Mouse (Mus musculus) olfactory bulb, adult 2 months (tissue): ENCODE data around the gene Dock11. TPM values are rescaled to one million over a fixed set of nuclear protein-coding genes. Genes with fewer than 3 reads are reported as not detected.

Source experiments
- H3K27ac ChIP-seq: fragments of 200-500 bp; 2 replicates; pipeline ENCODE4 v1.5.1; 2012; ENCODE audit warnings: low read depth, low read length; ENCODE audit not compliant: insufficient read depth
- H3K4me1 ChIP-seq: fragments of 200-500 bp; 2 replicates; pipeline ENCODE4 v1.6.1; 2012; ENCODE audit warnings: low read length; ENCODE audit not compliant: control insufficient read depth, insufficient read depth
- H3K4me3 ChIP-seq: fragments of 200-500 bp; 2 replicates; pipeline ENCODE4 v1.5.1; 2012; ENCODE audit warnings: mild to moderate bottlenecking, low read depth, low read length, moderate library complexity; ENCODE audit not compliant: insufficient read depth
- CTCF ChIP-seq: fragments of 200-500 bp; IDR thresholded peaks from 2 replicates; pipeline ENCODE4 v1.5.1; 2012; ENCODE audit warnings: low read depth, mild to moderate bottlenecking, low read length, moderate library complexity; ENCODE audit not compliant: insufficient read depth
- POLR2A ChIP-seq: fragments of 200-500 bp; IDR thresholded peaks from 2 replicates; pipeline ENCODE4 v1.6.1; 2012; ENCODE audit warnings: mild to moderate bottlenecking, low read depth, low read length, moderate library complexity; ENCODE audit not compliant: insufficient read depth
- WGBS: fragments of 180-500 bp; shearing (Covaris S2); methylation state at CpG from one replicate; pipeline ENCODE4 v1.1.7; 2018; 5-methylcytosine and 5-hydroxymethylcytosine counted together
- polyA plus RNA-seq: library from polyadenylated mRNA; stranded (reverse); fragments of >200 nt; gene quantifications from 2 replicates; pipeline ENCODE4 v1.2.4, GENCODE M21; 2012; ENCODE audit warnings: low replicate concordance; ENCODE audit not compliant: missing spikeins, insufficient read depth, insufficient read length

Dock11 gene
- polyA plus RNA-seq, 1 experiment: 45.5 TPM

GRCm38 (mm10) chrX:35938112-35938511 lies 49.5 kb downstream of the Dock11 start:
- 83% methylated on average over 5 of the region's 5 CpGs for WGBS
- no peaks in the 10 kb centered on the region for H3K4me1 ChIP-seq
- TF ChIP-seq POLR2A (no peak), CTCF (no peak)
- no peak overlapping the region for H3K27ac ChIP-seq
- H3K4me3 ChIP-seq: no peak overlapping the region

- WGBS: 88% methylated on average over 1 of the region's 1 CpGs
- no peaks in the 10 kb centered on the region for H3K4me1 ChIP-seq
- TF ChIP-seq CTCF (no peak), POLR2A (no peak)
- no peak overlapping the region for H3K27ac ChIP-seq
- no peak overlapping the region for H3K4me3 ChIP-seq
Measured at GRCm38 (mm10) chrX:35946394-35946793, 57.8 kb downstream of the Dock11 start.

GRCm38 (mm10) chrX:35950135-35950534 lies 61.5 kb downstream of the Dock11 start:
- no peak overlapping the region for H3K4me3 ChIP-seq
- H3K27ac ChIP-seq: no peak overlapping the region
- WGBS: 93% methylated on average over 4 of the region's 4 CpGs
- no peaks in the 10 kb centered on the region for H3K4me1 ChIP-seq
- TF ChIP-seq POLR2A (no peak), CTCF (no peak)

- no peak overlapping the region for H3K4me3 ChIP-seq
- no peak overlapping the region for H3K27ac ChIP-seq
- WGBS: 50% methylated on average over 3 of the region's 3 CpGs
- H3K4me1 ChIP-seq: no peaks in the 10 kb centered on the region
- TF ChIP-seq CTCF: no peak
Measured at GRCm38 (mm10) chrX:35951945-35952344, 63.3 kb downstream of the Dock11 start.

- no peak overlapping the region for H3K27ac ChIP-seq
- no peak for TF ChIP-seq CTCF
- TF ChIP-seq POLR2A: no peak
- 54% methylated on average over 4 of the region's 4 CpGs for WGBS
Measured at GRCm38 (mm10) chrX:35952521-35953095, 64.0 kb downstream of the Dock11 start.

GRCm38 (mm10) chrX:35956236-35956635 lies 67.6 kb downstream of the Dock11 start:
- TF ChIP-seq CTCF (no peak), POLR2A (no peak)
- H3K4me3 ChIP-seq: no peak overlapping the region
- no peak overlapping the region for H3K27ac ChIP-seq
- H3K4me1 ChIP-seq: no peaks in the 10 kb centered on the region

More at GRCm38 (mm10) chrX:35952521-35953095, 64.0 kb downstream of the Dock11 start:
- H3K4me3 ChIP-seq: no peak overlapping the region
- no peaks in the 10 kb centered on the region for H3K4me1 ChIP-seq

- WGBS: 85% methylated on average over 6 of the region's 6 CpGs
- Histone ChIP-seq H3K27ac (no peak overlapping the region), H3K4me3 (no peak overlapping the region), H3K4me1 (no peaks in the 10 kb centered on the region)
- TF ChIP-seq POLR2A: no peak
- TF ChIP-seq CTCF: no peak
Measured at GRCm38 (mm10) chrX:35963087-35963486, 74.5 kb downstream of the Dock11 start.

- H3K27ac ChIP-seq: no peak overlapping the region
- 82% methylated on average over 1 of the region's 1 CpGs for WGBS
- no peak for TF ChIP-seq CTCF
- TF ChIP-seq POLR2A: no peak
- H3K4me3 ChIP-seq: no peak overlapping the region
- H3K4me1 ChIP-seq: no peaks in the 10 kb centered on the region
Measured at GRCm38 (mm10) chrX:35969276-35969675, 80.6 kb downstream of the Dock11 start.

GRCm38 (mm10) chrX:35976657-35977056 lies 88.0 kb downstream of the Dock11 start:
- TF ChIP-seq POLR2A: no peak
- no peak for TF ChIP-seq CTCF
- Histone ChIP-seq H3K27ac (no peak overlapping the region), H3K4me3 (no peak overlapping the region), H3K4me1 (no peaks in the 10 kb centered on the region)
- 71% methylated on average over 5 of the region's 5 CpGs for WGBS

GRCm38 (mm10) chrX:35987981-35988380 lies 99.3 kb downstream of the Dock11 start:
- H3K27ac ChIP-seq: no peak overlapping the region
- no peaks in the 10 kb centered on the region for H3K4me1 ChIP-seq
- no peak for TF ChIP-seq CTCF
- TF ChIP-seq POLR2A: no peak
- WGBS: 74% methylated on average over 1 of the region's 1 CpGs
- no peak overlapping the region for H3K4me3 ChIP-seq
